Mouse (Mus musculus): ENCODE results near the gene Necab2. TPM values are rescaled to one million over a fixed set of nuclear protein-coding genes. Genes with fewer than 3 reads are reported as not detected.

Necab2 gene
- total and polyA plus RNA-seq, 2 experiments from 2014 or later, result 56.1 to 58.5 TPM

DNA sequence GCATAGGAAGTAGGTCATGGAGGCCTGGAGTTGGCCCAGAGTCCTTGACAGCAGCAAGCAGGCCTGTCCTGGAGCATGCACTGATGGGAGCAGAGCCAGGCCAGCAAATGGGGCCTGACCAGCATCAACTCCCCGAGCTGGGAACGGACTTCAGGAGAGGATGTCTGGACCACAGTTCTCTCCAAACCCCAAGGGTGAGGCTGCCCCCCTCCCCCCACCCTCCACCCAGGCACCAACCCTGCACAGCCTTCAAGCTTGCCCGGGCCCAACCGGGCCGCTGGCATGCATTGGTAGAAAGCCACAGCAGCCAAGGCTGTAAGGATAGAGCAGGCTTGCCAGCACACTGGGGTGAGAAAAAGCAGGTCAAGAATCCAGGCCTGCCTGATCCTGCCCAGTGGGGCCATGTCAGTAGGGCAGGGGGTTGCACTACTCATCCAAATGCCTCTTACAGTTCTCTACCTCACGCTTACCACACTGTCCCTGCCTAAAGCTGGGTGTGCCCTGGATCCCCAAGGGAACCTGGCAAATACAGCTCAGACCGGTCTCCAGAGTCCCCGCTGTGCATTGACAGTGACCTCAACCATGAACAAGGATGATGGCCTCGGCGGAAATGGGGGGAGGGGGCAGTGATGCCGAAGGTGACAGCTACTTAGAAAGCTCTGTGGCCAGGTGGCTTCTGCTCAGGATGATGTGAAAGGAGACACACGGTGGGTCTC is 18.7 kb upstream of the Necab2 start:
- H3K36me3 ChIP-seq (ENCODE audit: insufficient read depth), result no peaks in the 10 kb centered on the region
- no peak overlapping the region for H3K4me2 ChIP-seq (ENCODE audit: low read depth)
- H3K4me3 ChIP-seq (ENCODE audit: low read depth, low read length), result no peak overlapping the region
- no peaks in the 10 kb centered on the region for H3K27me3 ChIP-seq (ENCODE audit: insufficient read depth, low read length)
- ATAC-seq (no peak), DNase-seq (no peak)
- H3K9me3 ChIP-seq (ENCODE audit: low read length), result no peaks in the 10 kb centered on the region
- H3K27ac ChIP-seq (ENCODE audit: low read depth, low read length), result no peak overlapping the region
- no peaks in the 10 kb centered on the region for H3K4me1 ChIP-seq (ENCODE audit: insufficient read depth)
- TF ChIP-seq CTCF (IDR thresholded peaks at IDR 0.05; ENCODE audit: low read depth), result no peak
- H3K9ac ChIP-seq, result no peak overlapping the region
- 78% methylated on average over 12 of the region's 12 CpGs for WGBS

DNA sequence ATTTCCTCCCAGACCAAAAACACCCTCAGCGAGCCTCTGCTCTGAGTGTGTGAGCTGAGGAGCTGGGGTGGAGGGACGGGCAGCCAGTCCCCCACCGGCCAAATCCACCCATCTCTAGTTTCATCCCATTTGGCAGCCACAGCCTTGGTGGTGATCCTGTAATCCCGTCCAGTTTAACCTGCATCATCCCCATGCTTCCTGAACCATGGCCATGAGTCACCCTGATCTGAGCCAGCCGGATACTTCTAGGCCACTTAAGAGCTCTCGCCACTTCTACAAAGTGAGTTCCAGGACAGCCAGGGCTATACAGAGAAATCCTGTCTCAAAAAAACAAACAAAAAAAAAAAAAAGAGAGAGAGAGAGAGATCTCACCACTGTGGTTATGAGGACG is 18.2 kb upstream of the Necab2 start:
- Histone ChIP-seq H3K9me3 (ENCODE audit: low read length) (no peaks in the 10 kb centered on the region), H3K27me3 (ENCODE audit: insufficient read depth, low read length) (no peaks in the 10 kb centered on the region), H3K4me2 (ENCODE audit: low read depth) (no peak overlapping the region), H3K9ac (no peak overlapping the region), H3K4me1 (ENCODE audit: insufficient read depth) (no peaks in the 10 kb centered on the region), H3K4me3 (ENCODE audit: low read depth, low read length) (no peak overlapping the region), H3K27ac (ENCODE audit: low read depth, low read length) (no peak overlapping the region), H3K36me3 (ENCODE audit: insufficient read depth) (no peaks in the 10 kb centered on the region)
- no peak for DNase-seq
- TF ChIP-seq CTCF (IDR thresholded peaks at IDR 0.05; ENCODE audit: low read depth), result no peak
- WGBS, result 80% methylated on average over 7 of the region's 7 CpGs
- ATAC-seq, result no peak

DNA sequence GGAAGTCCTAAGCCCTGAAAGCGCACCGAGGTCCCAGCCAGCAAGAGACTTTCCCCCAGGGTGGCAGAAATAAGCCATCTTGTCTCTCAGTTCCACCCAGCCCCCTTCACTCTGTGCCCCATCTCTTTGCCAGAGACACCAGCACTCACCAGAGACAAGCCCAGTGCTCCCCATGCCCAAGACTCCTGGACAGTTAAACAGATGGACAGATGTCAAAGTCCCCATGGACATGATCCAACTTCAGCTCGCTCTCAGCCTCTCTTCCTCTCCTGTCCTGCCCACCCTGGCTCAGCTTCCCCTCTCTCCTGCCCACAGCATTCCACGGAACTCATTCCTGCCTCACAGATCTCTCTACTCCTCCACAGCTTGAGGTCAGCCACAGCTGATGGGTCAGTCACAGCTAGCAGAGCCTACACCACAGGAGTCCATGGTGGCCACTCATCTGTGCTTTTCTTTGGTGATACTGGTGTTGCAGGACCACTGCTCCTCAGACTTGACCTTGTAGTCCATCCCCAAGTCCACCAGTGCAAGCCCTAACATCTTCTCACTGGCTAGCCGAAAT is 17.7 kb upstream of the Necab2 start:
- H3K9ac ChIP-seq, result no peak overlapping the region
- no peaks in the 10 kb centered on the region for H3K27me3 ChIP-seq (ENCODE audit: insufficient read depth, low read length)
- no peak for TF ChIP-seq CTCF (IDR thresholded peaks at IDR 0.05; ENCODE audit: low read depth)
- H3K4me3 ChIP-seq (ENCODE audit: low read depth, low read length), result no peak overlapping the region
- no peaks in the 10 kb centered on the region for H3K36me3 ChIP-seq (ENCODE audit: insufficient read depth)
- DNase-seq (no peak), ATAC-seq (no peak)
- H3K4me1 ChIP-seq (ENCODE audit: insufficient read depth), result no peaks in the 10 kb centered on the region
- no peak overlapping the region for H3K4me2 ChIP-seq (ENCODE audit: low read depth)
- WGBS, result 78% methylated on average over 5 of the region's 5 CpGs
- H3K27ac ChIP-seq (ENCODE audit: low read depth, low read length), result no peak overlapping the region
- no peaks in the 10 kb centered on the region for H3K9me3 ChIP-seq (ENCODE audit: low read length)

DNA sequence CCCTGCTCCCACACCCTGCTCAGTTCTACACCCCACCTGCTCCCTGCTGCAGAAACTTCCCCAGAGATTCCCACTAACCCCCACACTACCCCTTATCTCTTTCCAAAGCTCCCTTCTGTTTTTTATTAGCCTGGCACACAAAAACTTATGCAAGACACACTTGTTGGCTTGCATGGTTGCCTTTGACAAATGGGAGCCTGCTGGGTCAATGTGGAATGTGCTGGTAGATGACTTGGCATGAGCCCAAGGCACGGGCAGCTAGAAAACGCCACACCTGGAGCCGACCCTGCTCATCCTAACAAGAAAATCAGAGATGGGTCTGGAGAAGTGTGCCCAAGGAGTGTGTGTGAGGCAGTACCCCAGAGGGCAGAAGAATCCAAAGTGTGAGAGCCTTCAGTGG is 17.0 kb upstream of the Necab2 start:
- H3K27ac ChIP-seq (ENCODE audit: low read depth, low read length), result no peak overlapping the region
- 87% methylated on average over 3 of the region's 3 CpGs for WGBS
- no peak overlapping the region for H3K4me3 ChIP-seq (ENCODE audit: low read depth, low read length)
- ATAC-seq (no peak), DNase-seq (no peak)
- no peak for TF ChIP-seq CTCF (IDR thresholded peaks at IDR 0.05; ENCODE audit: low read depth)
- no peak overlapping the region for H3K4me2 ChIP-seq (ENCODE audit: low read depth)
- no peaks in the 10 kb centered on the region for H3K9me3 ChIP-seq (ENCODE audit: low read length)
- no peaks in the 10 kb centered on the region for H3K27me3 ChIP-seq (ENCODE audit: insufficient read depth, low read length)
- no peak overlapping the region for H3K9ac ChIP-seq
- H3K36me3 ChIP-seq (ENCODE audit: insufficient read depth), result no peaks in the 10 kb centered on the region
- H3K4me1 ChIP-seq (ENCODE audit: insufficient read depth), result no peaks in the 10 kb centered on the region

DNA sequence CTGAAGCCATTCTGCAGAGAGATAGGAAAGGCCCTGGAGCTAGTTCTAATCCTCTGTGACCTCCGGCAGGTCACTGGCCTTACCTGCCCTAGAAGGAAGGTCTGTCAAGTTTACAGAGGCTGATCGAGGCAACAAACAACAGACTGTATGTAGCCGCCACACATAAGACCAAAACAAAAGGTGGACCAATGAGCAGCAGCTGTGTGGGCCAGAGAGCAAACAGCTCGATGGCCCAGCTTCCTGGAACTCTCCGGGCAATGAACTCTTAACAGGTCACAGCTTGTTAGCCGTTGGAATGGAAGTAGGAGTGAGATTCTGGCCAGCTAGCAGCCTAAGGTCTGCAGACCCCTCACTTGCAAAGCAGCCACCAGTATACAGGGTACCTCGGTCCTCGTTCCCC is 16.3 kb upstream of the Necab2 start:
- Histone ChIP-seq H3K27ac (ENCODE audit: low read depth, low read length) (no peak overlapping the region), H3K36me3 (ENCODE audit: insufficient read depth) (no peaks in the 10 kb centered on the region), H3K27me3 (ENCODE audit: insufficient read depth, low read length) (no peaks in the 10 kb centered on the region), H3K4me1 (ENCODE audit: insufficient read depth) (no peaks in the 10 kb centered on the region), H3K4me3 (ENCODE audit: low read depth, low read length) (no peak overlapping the region), H3K9me3 (ENCODE audit: low read length) (no peaks in the 10 kb centered on the region), H3K4me2 (ENCODE audit: low read depth) (no peak overlapping the region), H3K9ac (no peak overlapping the region)
- ATAC-seq (no peak), DNase-seq (no peak)
- 84% methylated on average over 8 of the region's 8 CpGs for whole genome bisulfite sequencing
- TF ChIP-seq CTCF (IDR thresholded peaks at IDR 0.05; ENCODE audit: low read depth), result no peak

DNA sequence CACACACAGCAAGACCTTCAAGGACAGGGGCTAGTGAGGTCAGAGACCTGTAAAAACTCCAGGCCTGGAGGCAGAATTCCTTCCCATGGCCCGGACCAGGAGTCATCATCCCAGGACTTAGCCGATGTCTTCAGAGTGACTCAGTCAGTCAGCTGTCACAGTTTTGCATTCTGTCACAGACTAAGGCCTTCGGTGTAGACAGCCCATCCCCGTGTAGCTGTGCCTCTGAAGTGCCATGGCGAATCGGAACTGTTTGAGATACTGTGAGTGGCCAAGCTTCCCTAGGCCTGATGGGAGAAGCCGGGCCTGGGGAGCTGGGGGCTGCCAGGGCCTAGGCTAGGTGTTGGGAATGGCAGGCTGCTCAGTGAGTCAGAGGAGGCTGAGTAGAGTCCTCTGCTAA is 15.8 kb upstream of the Necab2 start:
- DNase-seq (no peak), ATAC-seq (no peak)
- Histone ChIP-seq H3K9me3 (ENCODE audit: low read length) (no peaks in the 10 kb centered on the region), H3K9ac (no peak overlapping the region), H3K27me3 (ENCODE audit: insufficient read depth, low read length) (no peaks in the 10 kb centered on the region), H3K4me1 (ENCODE audit: insufficient read depth) (no peaks in the 10 kb centered on the region), H3K27ac (ENCODE audit: low read depth, low read length) (no peak overlapping the region), H3K4me2 (ENCODE audit: low read depth) (no peak overlapping the region), H3K4me3 (ENCODE audit: low read depth, low read length) (no peak overlapping the region), H3K36me3 (ENCODE audit: insufficient read depth) (no peaks in the 10 kb centered on the region)
- TF ChIP-seq CTCF (IDR thresholded peaks at IDR 0.05; ENCODE audit: low read depth), result no peak
- 93% methylated on average over 7 of the region's 7 CpGs for WGBS

DNA sequence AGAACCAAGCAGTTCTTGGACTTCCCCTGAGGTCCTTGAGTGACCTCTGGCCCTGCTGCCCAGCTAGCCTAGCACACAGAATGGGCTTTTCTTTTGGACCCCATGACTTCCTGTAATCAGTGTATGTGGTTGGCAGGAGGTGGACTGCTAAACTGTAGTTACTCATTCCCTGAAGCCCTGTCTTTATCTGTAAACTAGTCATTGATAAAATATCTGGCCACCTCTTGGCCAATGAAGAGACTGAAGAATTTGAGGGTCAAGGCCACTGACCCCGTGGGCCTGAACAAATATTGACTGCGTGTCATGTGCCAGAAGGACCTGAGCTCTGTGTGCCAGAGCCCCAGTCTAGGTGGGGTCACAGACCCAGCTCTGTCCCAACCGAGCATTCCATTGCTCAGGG is 14.1 kb upstream of the Necab2 start:
- H3K9ac ChIP-seq, result no peak overlapping the region
- no peak for ATAC-seq
- no peak overlapping the region for H3K4me3 ChIP-seq (ENCODE audit: low read depth, low read length)
- TF ChIP-seq CTCF (IDR thresholded peaks at IDR 0.05; ENCODE audit: low read depth), result no peak
- H3K27me3 ChIP-seq (ENCODE audit: insufficient read depth, low read length), result no peaks in the 10 kb centered on the region
- H3K4me1 ChIP-seq (ENCODE audit: insufficient read depth), result no peaks in the 10 kb centered on the region
- DNase-seq, result no peak
- no peak overlapping the region for H3K27ac ChIP-seq (ENCODE audit: low read depth, low read length)
- H3K4me2 ChIP-seq (ENCODE audit: low read depth), result no peak overlapping the region
- no peaks in the 10 kb centered on the region for H3K9me3 ChIP-seq (ENCODE audit: low read length)
- H3K36me3 ChIP-seq (ENCODE audit: insufficient read depth), result no peaks in the 10 kb centered on the region
- 48% methylated on average over 3 of the region's 3 CpGs for WGBS

Measured in forebrain, postnatal 0 days (tissue).